Mouse (Mus musculus): ENCODE data around the gene Myo5c.

DNA sequence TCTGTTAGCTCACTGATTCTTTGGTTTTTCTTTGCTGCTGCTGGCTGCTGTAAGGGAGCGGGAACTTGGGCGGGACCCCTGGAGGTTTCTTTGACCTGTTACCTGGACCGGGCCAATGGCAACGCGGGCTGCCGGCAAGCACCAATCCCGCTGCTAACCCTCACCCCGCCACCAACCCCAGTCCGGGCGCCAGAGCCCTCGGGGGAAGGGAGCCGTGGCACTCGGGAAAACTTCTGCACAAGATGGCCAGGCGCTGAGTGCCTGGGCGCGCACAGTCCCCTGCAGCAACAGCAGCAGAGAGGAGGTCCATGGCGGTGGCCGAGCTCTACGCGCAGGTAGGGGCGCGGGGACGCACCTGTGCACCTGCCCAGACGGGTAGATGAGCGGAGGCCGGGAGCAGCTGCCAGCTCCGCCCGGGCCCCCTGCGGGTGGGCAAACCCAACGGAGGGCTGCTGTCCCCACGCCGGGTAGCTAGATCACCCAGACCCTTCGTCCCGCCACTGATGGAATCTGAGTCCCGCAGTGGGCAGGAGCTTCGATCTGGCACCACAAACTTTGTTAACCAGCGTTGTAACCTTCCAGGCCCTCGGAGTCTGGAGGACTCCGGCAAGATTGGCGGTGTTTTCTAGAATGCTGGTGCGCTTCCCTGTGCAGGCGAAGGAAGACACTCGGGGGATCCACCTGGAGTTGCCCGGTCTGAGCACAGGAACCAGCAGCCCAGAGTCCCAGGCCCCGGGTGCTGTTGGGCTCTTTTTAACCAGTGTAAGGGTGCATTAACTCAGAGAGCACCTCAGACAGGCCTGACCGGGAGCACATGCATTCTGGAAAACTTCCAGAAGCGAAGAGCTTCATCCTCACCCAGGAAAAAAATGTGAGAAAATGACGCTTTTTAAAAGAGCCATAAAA, at the start of gene Myo5c:
- TF ChIP-seq CTCF (IDR thresholded peaks at IDR 0.05) (0 out of 2 replicates have a peak, but pooled peaks have one; percentile 7), POLR2A (IDR thresholded peaks at IDR 0.05; ENCODE audit: insufficient read depth, low read depth, low read length) (peak; percentile 44; the same call in 1 of the 2 replicates)

Data from heart, adult 2 months (tissue).